Mouse (Mus musculus) cerebellum, adult 11-12 months (tissue): ENCODE results near the gene Fzr1.

Source experiments
- DNase-seq: peaks from one replicate; pipeline ENCODE4 v3.0.0; 2022

Fzr1 gene

GRCm38 (mm10) chr10:81401205-81401520, 22.8 kb upstream of the Fzr1 start:
- DNase-seq = no peak

GRCm38 (mm10) chr10:81400371-81401204, 22.3 kb upstream of the Fzr1 start:
- DNase-seq = peak; percentile 95

- peak; percentile 74 for DNase-seq
Observed at GRCm38 (mm10) chr10:81399798-81400308, 21.5 kb upstream of the Fzr1 start.

- DNase-seq = peak; percentile 76
Observed at GRCm38 (mm10) chr10:81399296-81399695, 21.0 kb upstream of the Fzr1 start.

GRCm38 (mm10) chr10:81396749-81397148, 18.4 kb upstream of the Fzr1 start:
- DNase-seq = no peak

- no peak for DNase-seq
Observed at GRCm38 (mm10) chr10:81395865-81396264, 17.5 kb upstream of the Fzr1 start.

GRCm38 (mm10) chr10:81395127-81395526, 16.8 kb upstream of the Fzr1 start:
- peak; percentile 70 for DNase-seq

- DNase-seq = no peak
Observed at GRCm38 (mm10) chr10:81393456-81394063, 15.2 kb upstream of the Fzr1 start.

GRCm38 (mm10) chr10:81392781-81393185, 14.5 kb upstream of the Fzr1 start, which contains the start of gene Smim24:
TSS of gene Smim24 (plus strand) at chr10:81393051.
- no peak for DNase-seq

GRCm38 (mm10) chr10:81392270-81392669, 14.0 kb upstream of the Fzr1 start:
- DNase-seq = no peak

GRCm38 (mm10) chr10:81390678-81390965, 12.3 kb upstream of the Fzr1 start:
- peak; percentile 55 for DNase-seq

- DNase-seq = peak; percentile 70
Observed at GRCm38 (mm10) chr10:81389801-81390677, 11.7 kb upstream of the Fzr1 start.

- no peak for DNase-seq
Observed at GRCm38 (mm10) chr10:81389373-81389772, 11.1 kb upstream of the Fzr1 start.

GRCm38 (mm10) chr10:81388505-81389055, 10.3 kb upstream of the Fzr1 start, which contains the start of gene Gm48552:
TSS of gene Gm48552 (plus strand) at chr10:81389005.
- no peak for DNase-seq

GRCm38 (mm10) chr10:81387716-81388115, 9.4 kb upstream of the Fzr1 start:
- no peak for DNase-seq

- DNase-seq = no peak
Observed at GRCm38 (mm10) chr10:81385603-81386306, 7.4 kb upstream of the Fzr1 start.

GRCm38 (mm10) chr10:81384605-81384982, 6.3 kb upstream of the Fzr1 start:
- DNase-seq = no peak

- peak; percentile 99 for DNase-seq
Observed at GRCm38 (mm10) chr10:81383802-81384604, 5.7 kb upstream of the Fzr1 start, which contains the start of the genes Dohh and Gm48551. TSS of gene Dohh (plus strand) at chr10:81384428. TSS of gene Gm48551 (plus strand) at chr10:81384466.

GRCm38 (mm10) chr10:81382039-81382438, 3.7 kb upstream of the Fzr1 start:
- DNase-seq = no peak

GRCm38 (mm10) chr10:81379809-81380378, 1.6 kb upstream of the Fzr1 start:
- DNase-seq = peak; percentile 68

- no peak for DNase-seq
Observed at GRCm38 (mm10) chr10:81379183-81379553, 852 bp upstream of the Fzr1 start.
